Mouse (Mus musculus) erythroid progenitor cell, adult 5-6 weeks (primary cell): ENCODE results near the gene 4930467E23Rik. TPM values are rescaled to one million over a fixed set of nuclear protein-coding genes. Genes with fewer than 3 reads are reported as not detected.
"Not testable (repeated sequence)": the region's sequence is repeated elsewhere in the genome, so short reads cannot be mapped to it uniquely, and the experiment has no call there.

Source experiments
- ATAC-seq: replicated peaks from 2 replicates; pipeline ENCODE4 v1.8.0; 2016; ENCODE audit warnings: moderate number of reproducible peaks, mild to moderate bottlenecking, moderate TSS enrichment, inconsistent platforms; ENCODE audit not compliant: poor library complexity, low FRiP score, severe bottlenecking
- total RNA-seq, 2 experiments: library from RNA; stranded (forward) in 1 of 2; stranded (reverse) in 1 of 2; fragments of 150-400 nt in 1 of 2; fragments of 186-747, 209-891 nt in 1 of 2; gene quantifications; 2 replicates each; pipeline versions ENCODE4 v1.2.3 to v1.2.4; 2015 to 2017; ENCODE audit warnings: low replicate concordance in 2 of 2

Gene 4930467E23Rik
- total RNA-seq, 2 experiments from 2014 or later, result not detected

- ATAC-seq, result not testable (repeated sequence)
Observed at GRCm38 (mm10) chr8:19708976-19709375, 20.4 kb upstream of the 4930467E23Rik start.

GRCm38 (mm10) chr8:19709488-19709887 is 19.9 kb upstream of the 4930467E23Rik start:
- not testable (repeated sequence) for ATAC-seq

GRCm38 (mm10) chr8:19711171-19711860 is 18.1 kb upstream of the 4930467E23Rik start:
- ATAC-seq, result not testable (repeated sequence)

GRCm38 (mm10) chr8:19712227-19712750 is 17.1 kb upstream of the 4930467E23Rik start:
- peak; percentile 79 for ATAC-seq

- ATAC-seq, result not testable (repeated sequence)
Observed at GRCm38 (mm10) chr8:19712816-19713215, 16.6 kb upstream of the 4930467E23Rik start.

- not testable (repeated sequence) for ATAC-seq
Observed at GRCm38 (mm10) chr8:19713232-19713834, 16.0 kb upstream of the 4930467E23Rik start.

- not testable (repeated sequence) for ATAC-seq
Observed at GRCm38 (mm10) chr8:19714426-19714825, 14.9 kb upstream of the 4930467E23Rik start.

GRCm38 (mm10) chr8:19715266-19715665 is 14.1 kb upstream of the 4930467E23Rik start:
- not testable (repeated sequence) for ATAC-seq

GRCm38 (mm10) chr8:19717851-19718250 is 11.5 kb upstream of the 4930467E23Rik start:
- ATAC-seq, result not testable (repeated sequence)

- ATAC-seq, result not testable (repeated sequence)
Observed at GRCm38 (mm10) chr8:19719513-19719912, 9.9 kb upstream of the 4930467E23Rik start.

- ATAC-seq, result not testable (repeated sequence)
Observed at GRCm38 (mm10) chr8:19724871-19725270, 4.5 kb upstream of the 4930467E23Rik start.

GRCm38 (mm10) chr8:19751773-19752172 is 22.4 kb downstream of the 4930467E23Rik start:
- not testable (repeated sequence) for ATAC-seq

- ATAC-seq, result not testable (repeated sequence)
Observed at GRCm38 (mm10) chr8:19754178-19754577, 24.8 kb downstream of the 4930467E23Rik start.

GRCm38 (mm10) chr8:19754961-19755360 is 25.6 kb downstream of the 4930467E23Rik start:
- ATAC-seq, result not testable (repeated sequence)

- not testable (repeated sequence) for ATAC-seq
Observed at GRCm38 (mm10) chr8:19761660-19762059, 32.3 kb downstream of the 4930467E23Rik start.

GRCm38 (mm10) chr8:19762860-19763592 is 33.6 kb downstream of the 4930467E23Rik start:
- ATAC-seq, result not testable (repeated sequence)

- not testable (repeated sequence) for ATAC-seq
Observed at GRCm38 (mm10) chr8:19765531-19765930, 36.2 kb downstream of the 4930467E23Rik start.

- ATAC-seq, result not testable (repeated sequence)
Observed at GRCm38 (mm10) chr8:19773461-19773860, 44.1 kb downstream of the 4930467E23Rik start.

- ATAC-seq, result not testable (repeated sequence)
Observed at GRCm38 (mm10) chr8:19776311-19776710, 46.9 kb downstream of the 4930467E23Rik start.

GRCm38 (mm10) chr8:19777500-19777899 is 48.1 kb downstream of the 4930467E23Rik start:
- ATAC-seq, result not testable (repeated sequence)
